Mouse (Mus musculus): ENCODE results near the gene Loxl4. TPM values are rescaled to one million over a fixed set of nuclear protein-coding genes. Genes with fewer than 3 reads are reported as not detected.

Loxl4 gene
- polyA plus RNA-seq, 1 experiment from 2014 or later, result 0.11 TPM

DNA sequence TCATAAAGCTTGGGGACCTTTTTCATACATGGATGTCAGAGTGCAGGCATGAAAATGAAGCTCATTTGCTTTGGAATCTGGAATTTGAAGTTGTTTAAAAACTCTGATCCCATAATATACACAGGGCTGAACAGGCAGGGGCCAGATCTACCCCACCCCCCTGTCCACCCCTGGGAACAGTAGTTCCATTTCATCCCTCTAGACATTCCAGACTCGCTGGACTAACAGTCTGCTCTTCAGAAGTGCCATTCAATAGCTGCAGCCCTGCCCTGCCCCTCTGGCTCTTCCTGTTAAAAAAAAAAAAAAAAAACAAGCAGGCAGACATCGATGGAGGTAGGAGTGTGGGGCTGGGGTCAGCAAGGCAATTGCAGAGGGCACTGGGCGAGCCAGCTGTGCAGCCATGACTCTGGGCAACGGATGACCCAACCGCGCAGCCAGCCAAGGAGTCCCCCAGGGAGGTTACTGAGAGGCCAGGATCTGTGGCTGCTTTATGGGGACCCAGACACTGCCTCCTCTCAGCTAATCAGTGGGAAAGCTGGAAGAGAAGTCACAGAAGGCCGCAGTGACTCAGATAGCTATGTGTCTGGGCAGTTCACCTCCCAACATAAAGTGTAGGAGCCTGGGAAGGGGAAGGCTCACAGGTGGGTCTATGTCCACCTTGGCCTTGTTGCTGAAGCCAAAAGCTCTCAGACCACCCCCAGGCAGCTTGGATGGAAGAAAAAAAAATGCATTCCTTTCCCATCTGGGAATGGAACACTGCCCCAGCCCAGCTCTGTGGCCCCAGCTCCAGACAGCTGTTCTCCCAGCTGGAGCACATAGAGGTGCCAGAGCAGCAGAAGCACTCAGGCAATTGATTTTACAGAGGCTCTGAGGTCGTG, 26.2 kb upstream of the Loxl4 start:
- Histone ChIP-seq H3K9ac (replicated peaks) (no peak overlapping the region), H3K9me3 (no peaks in the 10 kb centered on the region), H3K4me2 (replicated peaks) (no peak overlapping the region), H3K4me3 (replicated peaks) (no peak overlapping the region), H3K27me3 (no peaks in the 10 kb centered on the region), H3K36me3 (no peaks in the 10 kb centered on the region), H3K4me1 (replicated peaks) (no peaks in the 10 kb centered on the region), H3K27ac (no peak overlapping the region)
- no peak for ATAC-seq
- 65% methylated on average over 8 of the region's 8 CpGs for WGBS

DNA sequence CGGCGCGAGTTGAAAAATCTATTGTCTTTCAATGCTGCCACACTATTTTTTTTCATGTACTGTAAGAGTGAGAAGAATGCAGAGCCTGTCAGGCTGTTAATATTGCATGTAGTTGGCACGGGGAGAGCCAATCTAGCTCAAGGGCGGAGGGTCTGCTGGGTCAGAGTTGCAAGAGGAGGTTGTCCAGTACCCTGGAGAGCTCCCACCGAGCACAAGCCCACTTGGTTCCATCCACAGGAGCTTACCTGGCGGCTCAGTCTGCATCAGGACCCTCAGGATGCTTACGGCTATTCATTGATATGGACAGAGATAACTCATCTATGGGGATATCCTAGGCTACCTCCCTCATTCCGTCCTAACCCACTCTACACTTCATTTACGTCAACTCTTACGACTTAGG, 24.0 kb upstream of the Loxl4 start:
- no peak overlapping the region for H3K9ac ChIP-seq (replicated peaks)
- H3K27me3 ChIP-seq, result no peaks in the 10 kb centered on the region; the same call in 1 of the 2 replicates
- 58% methylated on average over 11 of the region's 11 CpGs for WGBS
- H3K9me3 ChIP-seq, result no peaks in the 10 kb centered on the region
- H3K4me1 ChIP-seq (replicated peaks), result 0 out of 2 replicates have a peak, but pooled peaks cover 2% of the 10 kb centered on the region
- no peak overlapping the region for H3K4me2 ChIP-seq (replicated peaks)
- H3K4me3 ChIP-seq (replicated peaks), result no peak overlapping the region
- ATAC-seq, result no peak
- no peak overlapping the region for H3K27ac ChIP-seq
- H3K36me3 ChIP-seq, result no peaks in the 10 kb centered on the region

DNA sequence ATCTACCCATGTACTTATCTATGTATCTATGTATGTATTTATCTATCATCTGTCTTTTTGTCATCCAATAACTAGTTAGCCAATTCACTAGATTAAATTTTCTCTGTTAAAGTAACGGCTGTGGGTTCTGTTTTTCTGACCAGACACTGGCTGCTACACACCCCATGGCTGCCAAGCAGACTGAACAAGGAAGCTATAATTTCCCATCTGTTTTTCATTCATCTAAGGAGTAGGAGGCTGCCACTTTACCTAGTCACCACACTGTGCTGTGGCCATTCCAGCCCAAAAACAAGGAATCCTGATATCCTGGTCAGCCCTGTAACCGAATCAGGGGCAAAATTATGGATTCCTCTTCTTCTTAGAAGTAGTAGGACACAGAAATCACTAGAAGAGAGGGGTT, 21.0 kb upstream of the Loxl4 start:
- Histone ChIP-seq H3K36me3 (no peaks in the 10 kb centered on the region), H3K4me3 (replicated peaks) (no peak overlapping the region), H3K9me3 (no peaks in the 10 kb centered on the region), H3K27me3 (no peaks in the 10 kb centered on the region; the same call in 1 of the 2 replicates), H3K4me1 (replicated peaks) (0 out of 2 replicates have a peak, but pooled peaks cover 6% of the 10 kb centered on the region), H3K9ac (replicated peaks) (no peak overlapping the region), H3K4me2 (replicated peaks) (no peak overlapping the region), H3K27ac (no peak overlapping the region)
- no peak for ATAC-seq
- 85% methylated on average over 2 of the region's 2 CpGs for WGBS

DNA sequence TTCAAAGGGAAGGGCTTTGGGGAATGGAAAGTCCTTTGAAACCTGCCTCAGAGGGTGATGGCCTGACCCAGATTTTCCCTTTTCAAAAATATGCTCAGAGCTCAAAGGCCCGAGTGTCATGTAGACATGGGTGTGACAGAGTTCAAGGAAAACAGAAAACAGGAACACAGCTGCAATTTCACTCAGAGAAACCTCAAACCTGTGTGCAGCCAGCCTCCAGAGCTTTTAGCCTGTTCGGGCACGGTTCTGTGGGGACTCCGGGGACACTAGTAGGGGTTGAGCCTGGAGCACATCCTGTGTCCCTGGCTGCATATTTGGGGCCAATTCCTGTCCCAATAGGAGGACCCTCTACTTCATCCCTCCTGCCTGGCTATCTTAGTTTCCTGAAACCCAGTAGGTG, 19.7 kb upstream of the Loxl4 start:
- H3K27me3 ChIP-seq, result no peaks in the 10 kb centered on the region; the same call in 1 of the 2 replicates
- no peak overlapping the region for H3K9ac ChIP-seq (replicated peaks)
- WGBS, result 86% methylated on average over 4 of the region's 4 CpGs
- H3K4me1 ChIP-seq (replicated peaks), result 0 out of 2 replicates have a peak, but pooled peaks cover 6% of the 10 kb centered on the region
- no peak for ATAC-seq
- H3K4me3 ChIP-seq (replicated peaks), result no peak overlapping the region
- no peak overlapping the region for H3K4me2 ChIP-seq (replicated peaks)
- no peaks in the 10 kb centered on the region for H3K36me3 ChIP-seq
- no peaks in the 10 kb centered on the region for H3K9me3 ChIP-seq
- H3K27ac ChIP-seq, result no peak overlapping the region

DNA sequence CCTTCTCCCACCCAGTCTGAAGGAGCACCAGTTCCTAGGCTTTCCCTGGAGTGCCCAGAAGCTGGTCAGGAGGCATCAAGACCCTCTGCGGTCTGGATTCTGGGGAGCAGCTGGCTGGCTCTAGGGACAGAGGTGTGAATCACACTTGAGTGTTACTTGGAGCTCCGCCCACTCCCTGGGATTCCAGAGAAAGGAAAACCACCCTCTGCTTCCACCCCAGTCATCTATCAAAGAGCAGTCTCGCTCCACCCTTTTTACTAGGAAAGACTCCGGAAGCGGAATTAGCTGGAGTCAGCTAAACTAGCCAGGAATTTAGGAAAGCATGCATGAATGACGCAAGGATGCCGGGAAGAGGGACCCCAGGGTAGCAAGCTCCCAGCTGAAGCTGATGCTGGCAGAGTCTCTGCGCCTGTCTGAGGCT, 18.9 kb upstream of the Loxl4 start:
- 32% methylated on average over 8 of the region's 8 CpGs for WGBS
- Histone ChIP-seq H3K4me3 (replicated peaks) (no peak overlapping the region), H3K9ac (replicated peaks) (no peak overlapping the region), H3K4me2 (replicated peaks) (0 out of 2 replicates have a peak overlapping the region, but pooled peaks have one; percentile 5), H3K27me3 (no peaks in the 10 kb centered on the region; the same call in 1 of the 2 replicates), H3K4me1 (replicated peaks) (0 out of 2 replicates have a peak, but pooled peaks cover 6% of the 10 kb centered on the region), H3K9me3 (no peaks in the 10 kb centered on the region), H3K27ac (no peak overlapping the region), H3K36me3 (no peaks in the 10 kb centered on the region)
- ATAC-seq, result 0 out of 2 replicates have a peak, but pooled peaks have one; percentile 30

DNA sequence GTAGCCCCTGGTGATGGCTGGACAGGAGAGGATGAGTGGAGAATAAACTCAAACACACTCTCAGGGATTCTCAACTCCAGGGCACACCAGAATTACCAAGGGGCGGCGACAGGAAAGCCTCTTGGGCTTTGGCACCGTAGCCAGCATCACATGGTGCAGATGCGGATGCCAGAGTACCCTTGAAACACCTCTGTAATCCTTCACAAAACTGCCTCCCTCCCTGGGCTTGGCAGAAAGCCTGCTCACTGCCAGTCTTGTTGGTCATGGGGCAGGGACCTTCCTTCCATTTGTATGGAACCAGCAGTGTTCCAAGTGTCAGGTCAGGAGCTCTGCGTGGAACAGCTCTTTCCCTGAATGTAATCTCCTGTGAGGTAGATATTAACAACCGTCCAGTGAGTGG, 15.5 kb upstream of the Loxl4 start:
- no peak overlapping the region for H3K4me3 ChIP-seq (replicated peaks)
- ATAC-seq, result no peak
- no peak overlapping the region for H3K4me2 ChIP-seq (replicated peaks)
- no peak overlapping the region for H3K27ac ChIP-seq
- WGBS, result 91% methylated on average over 6 of the region's 6 CpGs
- H3K27me3 ChIP-seq, result no peaks in the 10 kb centered on the region; the same call in 1 of the 2 replicates
- no peaks in the 10 kb centered on the region for H3K36me3 ChIP-seq
- no peaks in the 10 kb centered on the region for H3K9me3 ChIP-seq
- no peak overlapping the region for H3K9ac ChIP-seq (replicated peaks)
- H3K4me1 ChIP-seq (replicated peaks), result 0 out of 2 replicates have a peak, but pooled peaks cover 6% of the 10 kb centered on the region

DNA sequence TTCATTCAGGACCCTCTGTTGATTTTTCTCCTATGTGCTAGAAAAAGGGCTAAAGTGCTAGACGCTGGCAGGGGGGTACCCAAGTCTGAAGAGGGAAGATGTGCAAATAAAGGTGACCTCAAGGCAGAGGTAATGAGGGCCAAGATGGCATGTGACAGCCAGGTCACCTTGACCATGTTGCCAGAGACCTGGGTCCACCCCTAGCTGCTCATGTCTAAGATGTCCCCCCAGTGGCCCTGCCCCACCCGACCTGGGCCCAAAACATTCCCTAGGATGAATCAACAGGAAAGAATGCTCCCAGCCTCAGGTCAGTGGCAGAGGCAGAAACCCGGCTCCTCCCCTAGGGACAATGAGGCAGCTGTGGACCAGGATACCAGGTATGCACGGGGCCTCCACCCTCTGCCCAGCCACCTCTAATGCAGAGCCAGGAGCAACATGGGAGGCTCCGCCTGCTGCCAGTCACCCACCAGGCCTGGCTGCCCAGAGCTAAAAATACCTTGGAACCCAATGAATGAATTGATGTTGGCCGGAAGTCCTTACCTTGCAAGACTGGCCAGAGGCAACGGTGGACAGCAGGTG, 1.1 kb upstream of the Loxl4 start:
- no peak overlapping the region for H3K9ac ChIP-seq (replicated peaks)
- ATAC-seq, result no peak
- H3K4me1 ChIP-seq (replicated peaks), result peaks cover 9% of the 10 kb centered on the region
- H3K4me2 ChIP-seq (replicated peaks), result no peak overlapping the region
- H3K36me3 ChIP-seq, result no peaks in the 10 kb centered on the region
- WGBS, result 78% methylated on average over 7 of the region's 7 CpGs
- peaks cover 36% of the 10 kb centered on the region for H3K27me3 ChIP-seq
- H3K9me3 ChIP-seq, result no peaks in the 10 kb centered on the region
- no peak overlapping the region for H3K27ac ChIP-seq
- H3K4me3 ChIP-seq (replicated peaks), result no peak overlapping the region

DNA sequence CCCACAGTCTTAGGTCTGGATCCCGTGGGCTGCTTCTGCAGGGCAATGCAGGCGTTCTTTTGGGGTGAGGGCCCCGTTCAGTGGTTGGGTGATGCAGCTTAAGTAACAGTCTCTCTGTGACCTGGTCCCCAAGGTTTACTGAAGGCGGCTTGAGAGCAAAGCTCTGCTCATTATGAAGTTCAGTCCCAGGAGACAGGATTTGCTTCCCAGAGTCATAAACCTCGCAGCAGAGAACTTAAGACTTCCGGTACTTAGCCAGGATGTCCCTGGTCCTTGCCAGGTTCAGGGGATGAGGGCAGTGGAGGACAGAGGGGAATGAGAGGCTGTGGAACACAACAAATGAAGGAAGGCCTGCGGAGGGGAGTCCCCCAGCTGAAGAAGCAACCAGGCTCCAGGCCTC, 503 bp upstream of the Loxl4 start:
- H3K36me3 ChIP-seq, result no peaks in the 10 kb centered on the region
- H3K4me3 ChIP-seq (replicated peaks), result peak overlapping the region; percentile 23
- H3K4me1 ChIP-seq (replicated peaks), result peaks cover 9% of the 10 kb centered on the region
- WGBS, result 23% methylated on average over 7 of the region's 7 CpGs
- no peak overlapping the region for H3K27ac ChIP-seq
- peaks cover 36% of the 10 kb centered on the region for H3K27me3 ChIP-seq
- no peaks in the 10 kb centered on the region for H3K9me3 ChIP-seq
- ATAC-seq, result no peak
- peak overlapping the region; percentile 51 for H3K4me2 ChIP-seq (replicated peaks)
- 0 out of 2 replicates have a peak overlapping the region, but pooled peaks have one; percentile 24 for H3K9ac ChIP-seq (replicated peaks)

DNA sequence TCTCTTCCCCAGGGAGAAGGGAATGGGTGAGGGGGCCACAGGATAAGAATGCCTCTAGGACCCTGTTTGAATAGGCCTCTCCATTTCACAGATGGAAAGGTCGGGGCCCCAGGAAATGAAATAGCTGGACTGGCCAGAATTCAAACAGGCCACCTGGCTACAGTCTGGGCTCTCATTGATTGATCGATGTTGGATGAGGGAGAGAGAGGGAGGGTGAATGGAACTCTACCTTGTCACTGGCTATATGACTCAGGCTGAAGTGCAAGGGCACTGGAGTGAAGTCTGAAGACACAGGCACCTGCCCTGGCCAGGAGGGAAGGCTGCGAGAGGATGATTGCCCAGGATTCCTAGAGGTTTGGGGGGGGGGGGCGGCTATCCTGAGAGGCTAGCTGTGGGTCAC, 867 bp downstream of the Loxl4 start:
- ATAC-seq, result no peak
- H3K9me3 ChIP-seq, result no peaks in the 10 kb centered on the region
- H3K4me1 ChIP-seq (replicated peaks), result peaks cover 9% of the 10 kb centered on the region
- no peak overlapping the region for H3K4me2 ChIP-seq (replicated peaks)
- H3K9ac ChIP-seq (replicated peaks), result no peak overlapping the region
- WGBS, result 90% methylated on average over 4 of the region's 4 CpGs
- H3K27me3 ChIP-seq, result peaks cover 36% of the 10 kb centered on the region
- H3K36me3 ChIP-seq, result no peaks in the 10 kb centered on the region
- no peak overlapping the region for H3K27ac ChIP-seq
- no peak overlapping the region for H3K4me3 ChIP-seq (replicated peaks)

DNA sequence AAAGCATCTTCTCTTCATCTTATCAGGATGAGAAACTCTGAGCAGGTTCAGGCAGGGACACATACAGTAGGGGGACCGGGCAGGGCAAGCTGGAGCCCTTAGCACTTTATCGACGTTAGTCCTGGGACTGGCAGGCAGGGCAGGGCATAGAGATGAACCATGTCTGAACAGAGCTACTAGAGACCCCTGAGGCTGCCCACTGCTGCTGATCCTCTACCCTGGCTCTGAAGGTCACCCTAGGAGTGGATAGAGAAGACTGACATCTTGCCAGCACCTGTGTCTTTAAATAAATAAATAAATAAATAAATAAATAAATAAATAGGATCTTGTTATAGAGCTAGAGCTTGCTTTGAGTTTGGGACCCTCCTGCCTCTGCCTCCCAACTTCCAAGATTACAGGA, 2.9 kb downstream of the Loxl4 start:
- peaks cover 36% of the 10 kb centered on the region for H3K27me3 ChIP-seq
- WGBS, result 96% methylated on average over 3 of the region's 3 CpGs

DNA sequence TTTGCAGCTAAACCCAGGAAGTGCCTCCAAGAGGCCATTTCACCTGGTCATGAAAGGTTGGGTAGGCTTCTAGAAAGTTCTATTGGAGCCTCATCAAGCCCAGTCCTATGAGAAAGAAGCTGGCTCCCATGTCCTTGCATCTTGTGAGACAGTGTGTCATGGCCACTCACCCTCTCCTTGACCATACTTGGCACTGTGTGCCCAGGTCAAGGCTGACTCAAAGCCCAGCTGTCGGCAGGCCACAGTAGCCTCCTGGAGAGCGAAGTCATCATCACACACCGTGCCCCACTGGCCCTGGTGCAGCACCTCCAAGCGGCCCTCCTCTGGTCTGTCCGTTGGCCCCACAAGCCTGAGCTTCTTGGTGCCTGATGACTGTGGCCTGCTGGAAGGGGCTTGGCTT, 4.5 kb downstream of the Loxl4 start:
- ATAC-seq, result no peak
- no peak overlapping the region for H3K4me3 ChIP-seq (replicated peaks)
- H3K27ac ChIP-seq, result no peak overlapping the region
- H3K4me2 ChIP-seq (replicated peaks), result no peak overlapping the region
- H3K36me3 ChIP-seq, result no peaks in the 10 kb centered on the region
- H3K4me1 ChIP-seq (replicated peaks), result peaks cover 7% of the 10 kb centered on the region
- 94% methylated on average over 5 of the region's 5 CpGs for WGBS
- no peaks in the 10 kb centered on the region for H3K9me3 ChIP-seq
- no peak overlapping the region for H3K9ac ChIP-seq (replicated peaks)
- peaks cover 23% of the 10 kb centered on the region for H3K27me3 ChIP-seq

More for the DNA sequence above, 2.9 kb downstream of the Loxl4 start:
- no peak overlapping the region for H3K27ac ChIP-seq
- no peaks in the 10 kb centered on the region for H3K36me3 ChIP-seq
- H3K4me2 ChIP-seq (replicated peaks), result no peak overlapping the region
- no peak overlapping the region for H3K4me3 ChIP-seq (replicated peaks)
- no peak for ATAC-seq
- no peak overlapping the region for H3K9ac ChIP-seq (replicated peaks)
- no peaks in the 10 kb centered on the region for H3K9me3 ChIP-seq
- peaks cover 9% of the 10 kb centered on the region for H3K4me1 ChIP-seq (replicated peaks)

DNA sequence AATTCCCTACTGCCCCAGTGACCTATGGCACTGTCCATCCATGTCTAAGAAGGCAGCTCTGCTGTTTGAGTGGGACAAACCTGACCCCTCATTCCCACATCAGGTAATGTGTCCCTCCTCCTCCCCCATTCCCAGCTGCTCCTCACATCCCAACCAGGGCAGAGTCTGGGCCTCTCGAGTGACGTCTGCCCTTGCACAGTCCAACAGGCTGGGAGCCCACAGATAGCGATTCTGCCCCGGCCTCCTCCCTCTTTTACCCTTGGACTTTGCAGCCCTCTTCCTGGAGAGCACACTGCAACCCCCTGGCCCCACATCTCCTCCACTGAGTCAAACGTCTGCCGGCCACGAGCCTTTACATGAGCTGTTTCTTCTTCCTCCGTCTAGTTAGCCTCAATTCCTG, 10.0 kb downstream of the Loxl4 start:
- Histone ChIP-seq H3K4me1 (replicated peaks) (peaks cover 6% of the 10 kb centered on the region; the same call in 1 of the 2 replicates), H3K27ac (no peak overlapping the region), H3K27me3 (no peaks in the 10 kb centered on the region), H3K9me3 (no peaks in the 10 kb centered on the region), H3K9ac (replicated peaks) (no peak overlapping the region), H3K4me3 (replicated peaks) (no peak overlapping the region), H3K36me3 (no peaks in the 10 kb centered on the region), H3K4me2 (replicated peaks) (no peak overlapping the region)
- WGBS, result 90% methylated on average over 8 of the region's 8 CpGs
- ATAC-seq, result no peak
